Mouse (Mus musculus) embryonic fibroblast, embryonic 13.5 days (primary cell): ENCODE measurements around the gene Foxa3.

ENCODE experiments used
- CTCF ChIP-seq: IDR thresholded peaks from 2 replicates; pipeline ENCODE4 v1.5.1; 2011; ENCODE audit warnings: mild to moderate bottlenecking, control low read depth, low read length, moderate library complexity, borderline replicate concordance; ENCODE audit not compliant: insufficient read depth
- POLR2A ChIP-seq: IDR thresholded peaks from 2 replicates; pipeline ENCODE4 v1.6.1; 2011; ENCODE audit warnings: low read depth, mild to moderate bottlenecking, control low read depth, low read length, moderate library complexity

DNA sequence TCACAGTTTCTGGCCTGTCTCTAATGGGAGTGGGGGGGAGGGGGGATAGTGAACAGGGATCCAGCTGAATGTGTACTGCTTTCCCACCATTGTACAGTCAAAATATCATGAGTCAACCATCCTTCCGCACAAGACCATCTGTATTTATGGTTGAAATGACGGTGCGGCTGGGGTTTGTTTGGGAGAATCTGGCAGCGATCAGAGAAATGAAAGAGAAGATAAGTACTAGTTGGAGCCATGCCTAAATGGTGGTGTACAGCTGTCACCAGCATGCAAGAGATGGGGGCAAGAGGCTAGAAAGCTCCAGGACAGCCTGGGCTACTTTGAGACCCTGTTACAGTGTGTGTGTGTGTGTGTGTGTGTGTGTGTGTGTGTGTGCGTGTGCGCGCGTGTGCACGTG is 45.0 kb downstream of the Foxa3 start:
- TF ChIP-seq CTCF (no peak), POLR2A (no peak)
